Mouse (Mus musculus) B cell, adult 2 months (primary cell): ENCODE measurements around the gene Ctdspl.
A peak's percentile ranks its signal among the peaks of the same experiment; 100 is the strongest.

Source experiments
- DNase-seq, 2 experiments: peaks; one replicate each; pipeline ENCODE4 v3.0.0; 2022

Gene Ctdspl

GRCm38 (mm10) chr9:118991750-118992585 is 65.7 kb downstream of the Ctdspl start:
- DNase-seq, result no peak

GRCm38 (mm10) chr9:118992586-118992955 is 66.3 kb downstream of the Ctdspl start:
- no peak for DNase-seq

GRCm38 (mm10) chr9:118994524-118995227 is 68.4 kb downstream of the Ctdspl start:
- no peak for DNase-seq

- DNase-seq, result no peak
These were observed 69.3 kb downstream of the Ctdspl start for GRCm38 (mm10) chr9:118995539-118995938.

GRCm38 (mm10) chr9:118997241-118997640 is 71.0 kb downstream of the Ctdspl start:
- no peak for DNase-seq

GRCm38 (mm10) chr9:119000196-119000595 is 73.9 kb downstream of the Ctdspl start:
- DNase-seq, result peak; percentile 11 to 16

- no peak for DNase-seq
These were observed 76.0 kb downstream of the Ctdspl start for GRCm38 (mm10) chr9:119002267-119002666.

GRCm38 (mm10) chr9:119003990-119004702 is 77.9 kb downstream of the Ctdspl start:
- DNase-seq, result no peak

GRCm38 (mm10) chr9:119004703-119005076 is 78.4 kb downstream of the Ctdspl start:
- DNase-seq, result no peak

- DNase-seq, result no peak
These were observed 79.2 kb downstream of the Ctdspl start for GRCm38 (mm10) chr9:119005303-119006029.

GRCm38 (mm10) chr9:119007266-119007665 is 81.0 kb downstream of the Ctdspl start:
- no peak for DNase-seq

GRCm38 (mm10) chr9:119008871-119009270 is 82.6 kb downstream of the Ctdspl start:
- DNase-seq, result no peak

GRCm38 (mm10) chr9:119010156-119010710 is 84.0 kb downstream of the Ctdspl start:
- no peak for DNase-seq

GRCm38 (mm10) chr9:119016785-119017507 is 90.7 kb downstream of the Ctdspl start:
- DNase-seq, result no peak

- no peak for DNase-seq
These were observed 95.5 kb downstream of the Ctdspl start for GRCm38 (mm10) chr9:119021731-119022130.

GRCm38 (mm10) chr9:119025263-119025662 is 99.0 kb downstream of the Ctdspl start:
- DNase-seq, result no peak

GRCm38 (mm10) chr9:119025832-119026331 is 99.6 kb downstream of the Ctdspl start:
- no peak for DNase-seq

- DNase-seq, result no peak
These were observed 101.1 kb downstream of the Ctdspl start for GRCm38 (mm10) chr9:119027337-119027736.

GRCm38 (mm10) chr9:119028226-119029195 is 102.3 kb downstream of the Ctdspl start:
- no peak for DNase-seq

- DNase-seq, result peak; percentile 21 to 24
These were observed 103.3 kb downstream of the Ctdspl start for GRCm38 (mm10) chr9:119029568-119029967.
